Mouse (Mus musculus) bone marrow macrophage, adult 2 months (primary cell): ENCODE results near the gene Gm4707. TPM values are rescaled to one million over a fixed set of nuclear protein-coding genes. Genes with fewer than 3 reads are reported as not detected.

ENCODE experiments used
- H3K27ac ChIP-seq: 2 replicates; pipeline ENCODE4 v1.5.1; 2012; ENCODE audit warnings: low read depth, low read length; ENCODE audit not compliant: insufficient read depth
- H3K4me1 ChIP-seq: 2 replicates; pipeline ENCODE4 v1.6.1; 2012; ENCODE audit warnings: low read length; ENCODE audit not compliant: control insufficient read depth, insufficient read depth
- H3K4me3 ChIP-seq: 2 replicates; pipeline ENCODE4 v1.5.1; 2012; ENCODE audit warnings: mild to moderate bottlenecking, low read length, moderate library complexity; ENCODE audit not compliant: insufficient read depth
- CTCF ChIP-seq: IDR thresholded peaks from 2 replicates; pipeline ENCODE4 v1.5.1; 2012; ENCODE audit warnings: low read depth, mild to moderate bottlenecking, low read length, moderate library complexity
- POLR2A ChIP-seq: IDR thresholded peaks from 2 replicates; pipeline ENCODE4 v1.6.1; 2012; ENCODE audit warnings: mild to moderate bottlenecking, low read depth, low read length, borderline replicate concordance
- polyA plus RNA-seq: library from polyadenylated mRNA; stranded (reverse); fragments of >200 nt; gene quantifications from 2 replicates; pipeline ENCODE4 v1.2.4, GENCODE M21; 2012; ENCODE audit not compliant: missing spikeins, insufficient read depth, insufficient read length

The Gm4707 gene
- 1.9 and 3.2 TPM in 2 replicates for polyA plus RNA-seq

- no peak for TF ChIP-seq CTCF
- no peak for TF ChIP-seq POLR2A
- H3K27ac ChIP-seq = no peak within 1 kb of the TSS
- no peak within 1 kb of the TSS for H3K4me3 ChIP-seq
- no peaks in the 10 kb centered on the region for H3K4me1 ChIP-seq
Observed at GRCm38 (mm10) chr17:71459818-71460217, at the start of gene Gm4707. Gene Gm4707 (minus strand): TSS chr17:71459918.

GRCm38 (mm10) chr17:71506832-71507231 lies 47.1 kb upstream of the Gm4707 start:
- no peak for TF ChIP-seq POLR2A
- no peak for TF ChIP-seq CTCF
- H3K4me1 ChIP-seq = peaks cover 16% of the 10 kb centered on the region
- H3K27ac ChIP-seq = no peak overlapping the region
- H3K4me3 ChIP-seq = no peak overlapping the region

DNA sequence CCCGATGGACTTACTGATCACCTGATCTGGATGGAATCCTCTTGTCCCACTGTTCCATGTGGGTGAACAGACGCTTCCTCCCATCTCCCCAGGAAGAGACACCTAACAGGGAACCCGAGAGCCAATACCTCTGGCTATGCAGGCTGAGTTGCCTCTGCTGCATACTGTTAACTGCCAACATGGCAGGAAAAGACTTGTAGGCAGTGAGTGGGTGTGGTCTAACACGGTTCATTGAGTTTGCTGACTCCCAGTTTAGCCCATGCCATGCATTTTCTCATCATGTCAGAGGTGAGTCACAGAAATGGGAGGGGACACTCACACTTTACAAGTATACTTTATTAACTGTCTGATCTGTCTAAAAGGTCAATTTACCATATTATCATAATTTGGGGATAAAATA lies 36.1 kb upstream of the Gm4707 start:
- no peaks in the 10 kb centered on the region for H3K4me1 ChIP-seq
- TF ChIP-seq CTCF = no peak
- no peak for TF ChIP-seq POLR2A
- no peak overlapping the region for H3K4me3 ChIP-seq
- H3K27ac ChIP-seq = no peak overlapping the region

GRCm38 (mm10) chr17:71491332-71491686 lies 31.6 kb upstream of the Gm4707 start:
- H3K4me3 ChIP-seq = no peak overlapping the region
- no peak for TF ChIP-seq POLR2A
- no peak for TF ChIP-seq CTCF
- peaks cover 13% of the 10 kb centered on the region for H3K4me1 ChIP-seq
- no peak overlapping the region for H3K27ac ChIP-seq

DNA sequence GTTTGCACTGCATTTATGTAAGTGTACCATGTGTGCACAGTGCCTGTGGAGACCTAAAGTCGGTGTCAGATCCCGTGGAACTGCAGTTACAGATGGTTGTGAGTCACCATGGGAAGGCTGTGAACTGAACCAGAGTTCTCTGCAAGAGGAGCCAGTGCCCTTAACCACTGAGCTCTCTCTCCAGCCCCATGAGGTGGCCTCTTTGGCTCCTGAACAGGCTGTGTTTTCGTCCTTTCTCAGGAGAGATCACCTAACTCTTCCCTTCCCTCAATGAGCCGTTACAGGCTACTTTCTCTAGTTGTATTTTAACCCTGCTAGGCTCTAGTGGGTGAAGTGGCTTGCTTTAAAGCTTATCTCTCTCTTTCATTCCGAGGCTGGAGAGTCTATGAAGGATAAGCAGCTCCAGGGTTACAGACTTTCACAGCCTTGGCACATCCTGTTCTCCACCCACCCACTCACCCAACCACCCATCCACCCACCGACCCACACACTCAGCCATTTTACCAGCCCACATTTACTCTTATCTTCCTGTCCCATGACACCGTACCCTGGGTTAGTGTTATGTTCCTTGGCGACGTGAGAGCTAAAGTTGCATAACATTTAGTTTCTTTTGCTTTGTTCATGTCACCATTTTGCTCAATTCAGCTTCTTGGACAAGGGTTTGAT lies 31.1 kb upstream of the Gm4707 start:
- no peak overlapping the region for H3K27ac ChIP-seq
- peaks cover 13% of the 10 kb centered on the region for H3K4me1 ChIP-seq
- H3K4me3 ChIP-seq = no peak overlapping the region
- no peak for TF ChIP-seq POLR2A
- no peak for TF ChIP-seq CTCF

DNA sequence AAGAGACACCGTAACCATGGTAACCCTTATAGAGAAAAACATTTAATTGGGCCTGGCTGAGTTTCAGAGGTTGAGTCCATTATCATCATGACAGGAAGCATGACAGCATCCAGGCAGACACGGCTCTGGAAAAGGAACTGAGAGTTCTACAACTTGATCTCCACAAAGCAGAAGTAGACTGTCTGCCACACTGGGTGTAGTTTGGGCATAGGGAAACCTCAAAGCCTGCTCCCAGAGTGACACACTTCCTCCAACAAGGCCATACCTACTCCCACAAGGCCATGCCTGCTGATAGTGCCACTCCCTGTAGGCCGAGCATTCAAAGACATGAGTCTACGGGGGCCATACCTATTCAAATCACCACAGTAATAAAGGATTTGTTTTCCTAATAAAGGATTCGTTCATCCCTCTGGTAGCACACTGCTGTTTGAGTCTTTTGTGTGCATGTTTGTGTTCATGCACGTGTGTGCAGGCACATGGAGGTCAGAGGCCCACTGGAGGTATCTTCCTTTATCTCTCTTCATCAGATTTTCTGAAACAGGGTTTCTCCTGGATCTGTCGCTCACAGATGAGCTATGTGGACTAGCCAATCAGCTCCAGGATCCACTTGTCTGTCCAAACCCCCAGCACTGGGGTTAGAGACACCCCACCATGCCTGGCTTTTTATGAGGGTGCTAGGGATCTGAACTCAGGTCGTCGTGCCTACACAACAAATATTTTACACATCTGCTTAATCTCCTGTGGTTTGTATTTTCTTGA lies 30.2 kb upstream of the Gm4707 start:
- no peak for TF ChIP-seq CTCF
- TF ChIP-seq POLR2A = no peak
- Histone ChIP-seq H3K4me3 (no peak overlapping the region), H3K4me1 (peaks cover 18% of the 10 kb centered on the region), H3K27ac (peak overlapping the region; percentile 87)

DNA sequence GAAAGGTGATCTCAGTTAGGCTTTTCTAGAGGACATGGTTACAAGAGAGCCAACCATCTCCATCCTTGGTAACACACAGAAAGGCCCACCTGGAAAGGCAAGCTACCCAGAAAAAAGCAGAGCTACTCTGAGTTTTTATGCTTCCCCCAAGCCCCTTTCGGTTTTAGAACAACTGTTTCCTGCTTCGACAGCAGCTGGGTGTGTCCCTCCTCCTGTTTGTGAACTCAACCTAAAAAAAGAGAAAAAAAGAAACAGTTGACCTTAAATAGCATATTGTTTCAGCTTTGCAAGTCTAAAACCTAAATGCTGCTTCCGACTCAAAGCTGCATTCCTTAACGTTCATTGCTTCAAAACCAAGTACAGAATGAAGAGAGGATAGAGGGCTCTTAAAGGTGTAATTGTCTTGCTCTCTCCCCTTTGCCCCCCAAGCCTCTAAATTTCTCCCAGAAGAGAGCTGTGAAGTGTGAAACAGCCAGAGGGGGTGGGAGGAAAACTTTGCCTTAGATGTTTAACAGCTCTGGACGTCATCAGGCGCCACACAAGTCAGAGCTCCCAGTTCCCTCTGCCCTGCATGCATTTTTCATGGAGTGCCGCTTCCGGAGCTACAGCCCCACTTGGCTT lies 26.6 kb upstream of the Gm4707 start:
- peaks cover 21% of the 10 kb centered on the region for H3K4me1 ChIP-seq
- H3K27ac ChIP-seq = peak overlapping the region; percentile 92
- no peak for TF ChIP-seq POLR2A
- no peak for TF ChIP-seq CTCF
- H3K4me3 ChIP-seq = peak overlapping the region; percentile 66

- no peak for TF ChIP-seq POLR2A
- no peak for TF ChIP-seq CTCF
- peak overlapping the region; percentile 92 for H3K27ac ChIP-seq
- peaks cover 21% of the 10 kb centered on the region for H3K4me1 ChIP-seq
- peak overlapping the region; percentile 66 for H3K4me3 ChIP-seq
Observed at GRCm38 (mm10) chr17:71485791-71486230, 26.1 kb upstream of the Gm4707 start.

GRCm38 (mm10) chr17:71484711-71485110 lies 25.0 kb upstream of the Gm4707 start:
- Histone ChIP-seq H3K4me3 (no peak overlapping the region), H3K4me1 (peaks cover 17% of the 10 kb centered on the region), H3K27ac (peak overlapping the region; percentile 92; the same call in 1 of the 2 replicates)
- no peak for TF ChIP-seq CTCF
- TF ChIP-seq POLR2A = no peak
